Mouse (Mus musculus) kidney, embryonic 16.5 days (tissue): ENCODE results near the gene Pknox2. TPM values are rescaled to one million over a fixed set of nuclear protein-coding genes. Genes with fewer than 3 reads are reported as not detected.
A peak's percentile ranks its signal among the peaks of the same experiment; 100 is the strongest.

ENCODE experiments used
- ATAC-seq: fragments of 200-750 bp; cut with Nextera tagmentation; 2 replicates; pipeline ENCODE4 v1.8.0; 2017; ENCODE audit warnings: moderate TSS enrichment; ENCODE audit not compliant: low FRiP score, low TSS enrichment
- H3K27ac ChIP-seq: fragments of 300-500 bp; sonication (generic); 2 replicates; pipeline ENCODE4 v1.5.1; 2014; ENCODE audit warnings: low read length
- H3K27me3 ChIP-seq: fragments of 300-500 bp; sonication (generic); 2 replicates; pipeline ENCODE4 v1.6.1; 2014; ENCODE audit warnings: low read length, control low read depth, mixed read lengths; ENCODE audit not compliant: insufficient read depth
- H3K36me3 ChIP-seq: fragments of 300-500 bp; sonication (generic); 2 replicates; pipeline ENCODE4 v1.6.1; 2014; ENCODE audit warnings: low read length, control low read depth, mixed read lengths; ENCODE audit not compliant: insufficient read depth
- H3K4me1 ChIP-seq: fragments of 300-500 bp; sonication (generic); 2 replicates; pipeline ENCODE4 v1.6.1; 2014; ENCODE audit warnings: low read length, control low read depth, mixed read lengths; ENCODE audit not compliant: insufficient read depth
- H3K4me2 ChIP-seq: fragments of 300-500 bp; sonication (generic); replicated peaks from 2 replicates; pipeline ENCODE4 v1.6.1; 2014; ENCODE audit warnings: low read depth, low read length
- H3K4me3 ChIP-seq: fragments of 300-500 bp; sonication (generic); 2 replicates; pipeline ENCODE4 v1.5.1; 2014; ENCODE audit warnings: mild to moderate bottlenecking, low read length
- H3K9ac ChIP-seq: fragments of 300-500 bp; sonication (generic); replicated peaks from 2 replicates; pipeline ENCODE4 v1.6.1; 2014; ENCODE audit warnings: low read length
- H3K9me3 ChIP-seq: fragments of 300-500 bp; sonication (generic); 2 replicates; pipeline ENCODE4 v1.6.1; 2016; ENCODE audit warnings: low read length, control low read depth
- WGBS: fragments of 180-500 bp; shearing (Covaris S2); extraction: QIAGEN DNeasy Blood & Tissue Kit; methylation state at CpG from one replicate; pipeline ENCODE4 v1.1.7; 2014; 5-methylcytosine and 5-hydroxymethylcytosine counted together
- polyA plus RNA-seq: library from polyadenylated mRNA; unstranded; fragments of >200 nt; fragmentation: Nextera tagmentation; extraction: Ambion mirVana; gene quantifications from 2 replicates; pipeline ENCODE4 v1.2.1, GENCODE M21; 2015

Gene Pknox2
- polyA plus RNA-seq, 1 experiment from 2014 or later: 11.0 TPM

GRCm38 (mm10) chr9:37021586-37022230, 125.5 kb downstream of the Pknox2 start:
- Histone ChIP-seq H3K27me3 (no peaks in the 10 kb centered on the region), H3K4me1 (peaks cover 21% of the 10 kb centered on the region), H3K9me3 (no peaks in the 10 kb centered on the region), H3K36me3 (no peaks in the 10 kb centered on the region), H3K4me3 (no peak overlapping the region), H3K9ac (no peak overlapping the region), H3K27ac (0 out of 2 replicates have a peak overlapping the region, but pooled peaks have one; percentile 6), H3K4me2 (no peak overlapping the region)
- WGBS: 32% methylated on average over 3 of the region's 3 CpGs
- ATAC-seq: peak; percentile 46; the same call in 1 of the 2 replicates

GRCm38 (mm10) chr9:37018154-37018553, 129.1 kb downstream of the Pknox2 start:
- Histone ChIP-seq H3K36me3 (no peaks in the 10 kb centered on the region), H3K9ac (no peak overlapping the region), H3K27me3 (no peaks in the 10 kb centered on the region), H3K4me3 (no peak overlapping the region), H3K4me2 (no peak overlapping the region), H3K27ac (peak overlapping the region; percentile 37; the same call in 1 of the 2 replicates), H3K9me3 (no peaks in the 10 kb centered on the region), H3K4me1 (peaks cover 29% of the 10 kb centered on the region)
- WGBS: 73% methylated on average over 1 of the region's 1 CpGs
- peak; percentile 68 for ATAC-seq

GRCm38 (mm10) chr9:37017169-37017568, 130.0 kb downstream of the Pknox2 start:
- Histone ChIP-seq H3K4me1 (peaks cover 30% of the 10 kb centered on the region), H3K27me3 (no peaks in the 10 kb centered on the region), H3K4me3 (no peak overlapping the region), H3K4me2 (no peak overlapping the region), H3K9me3 (no peaks in the 10 kb centered on the region), H3K9ac (no peak overlapping the region), H3K27ac (no peak overlapping the region), H3K36me3 (no peaks in the 10 kb centered on the region)
- WGBS: 80% methylated on average over 7 of the region's 7 CpGs
- no peak for ATAC-seq

- no peak for ATAC-seq
- H3K9ac ChIP-seq: no peak overlapping the region
- H3K36me3 ChIP-seq: no peaks in the 10 kb centered on the region
- H3K4me1 ChIP-seq: peaks cover 24% of the 10 kb centered on the region
- no peaks in the 10 kb centered on the region for H3K27me3 ChIP-seq
- no peak overlapping the region for H3K4me3 ChIP-seq
- no peak overlapping the region for H3K4me2 ChIP-seq
- no peaks in the 10 kb centered on the region for H3K9me3 ChIP-seq
- no peak overlapping the region for H3K27ac ChIP-seq
Observed at GRCm38 (mm10) chr9:37016165-37016564, 131.0 kb downstream of the Pknox2 start.

GRCm38 (mm10) chr9:37013565-37013964, 133.6 kb downstream of the Pknox2 start:
- H3K4me1 ChIP-seq: peaks cover 25% of the 10 kb centered on the region
- peak; percentile 55; the same call in 1 of the 2 replicates for ATAC-seq
- H3K27ac ChIP-seq: no peak overlapping the region
- no peaks in the 10 kb centered on the region for H3K9me3 ChIP-seq
- no peak overlapping the region for H3K4me3 ChIP-seq
- no peaks in the 10 kb centered on the region for H3K27me3 ChIP-seq
- H3K4me2 ChIP-seq: no peak overlapping the region
- WGBS: 12% methylated on average over 8 of the region's 8 CpGs
- H3K36me3 ChIP-seq: no peaks in the 10 kb centered on the region
- no peak overlapping the region for H3K9ac ChIP-seq

GRCm38 (mm10) chr9:37008090-37008489, 139.1 kb downstream of the Pknox2 start:
- WGBS: 11% methylated on average over 5 of the region's 5 CpGs
- ATAC-seq: peak; percentile 81
- Histone ChIP-seq H3K36me3 (no peaks in the 10 kb centered on the region), H3K4me2 (no peak overlapping the region), H3K4me3 (no peak overlapping the region), H3K27ac (no peak overlapping the region), H3K4me1 (peaks cover 21% of the 10 kb centered on the region), H3K27me3 (no peaks in the 10 kb centered on the region), H3K9me3 (no peaks in the 10 kb centered on the region), H3K9ac (no peak overlapping the region)

- Histone ChIP-seq H3K9me3 (no peaks in the 10 kb centered on the region), H3K36me3 (no peaks in the 10 kb centered on the region), H3K27me3 (no peaks in the 10 kb centered on the region), H3K4me3 (no peak overlapping the region), H3K4me1 (peaks cover 10% of the 10 kb centered on the region), H3K4me2 (no peak overlapping the region), H3K27ac (no peak overlapping the region), H3K9ac (no peak overlapping the region)
- no peak for ATAC-seq
- 38% methylated on average over 6 of the region's 6 CpGs for WGBS
Observed at GRCm38 (mm10) chr9:37004676-37005075, 142.5 kb downstream of the Pknox2 start.

GRCm38 (mm10) chr9:37001935-37002535, 145.2 kb downstream of the Pknox2 start:
- no peak overlapping the region for H3K4me2 ChIP-seq
- 48% methylated on average over 7 of the region's 7 CpGs for WGBS

GRCm38 (mm10) chr9:36999393-36999792, 147.8 kb downstream of the Pknox2 start:
- Histone ChIP-seq H3K4me1 (no peaks in the 10 kb centered on the region; the same call in 1 of the 2 replicates), H3K4me2 (no peak overlapping the region), H3K36me3 (no peaks in the 10 kb centered on the region), H3K9ac (no peak overlapping the region), H3K9me3 (no peaks in the 10 kb centered on the region), H3K27ac (no peak overlapping the region), H3K4me3 (no peak overlapping the region), H3K27me3 (no peaks in the 10 kb centered on the region)
- no peak for ATAC-seq
- 94% methylated on average over 3 of the region's 3 CpGs for WGBS

More at GRCm38 (mm10) chr9:37001935-37002535, 145.2 kb downstream of the Pknox2 start:
- Histone ChIP-seq H3K27me3 (no peaks in the 10 kb centered on the region), H3K9me3 (no peaks in the 10 kb centered on the region), H3K9ac (no peak overlapping the region), H3K4me1 (no peaks in the 10 kb centered on the region; the same call in 1 of the 2 replicates), H3K27ac (no peak overlapping the region), H3K36me3 (no peaks in the 10 kb centered on the region), H3K4me3 (no peak overlapping the region)
- ATAC-seq: peak; percentile 35; the same call in 1 of the 2 replicates
